Mouse (Mus musculus) layer of hippocampus, adult 9-11 months (tissue): Measurements from ENCODE around the gene Mex3d.

Source experiments
- DNase-seq: peaks from one replicate; pipeline ENCODE4 v3.0.0; 2022

Gene Mex3d

GRCm38 (mm10) chr10:80385811-80386734 is 1.4 kb downstream of the Mex3d start:
- DNase-seq = no peak

GRCm38 (mm10) chr10:80385310-80385709 is 2.1 kb downstream of the Mex3d start:
- no peak for DNase-seq

GRCm38 (mm10) chr10:80384709-80385108 is 2.8 kb downstream of the Mex3d start:
- DNase-seq = no peak

- DNase-seq = no peak
These were observed 3.3 kb downstream of the Mex3d start for GRCm38 (mm10) chr10:80384115-80384639.

GRCm38 (mm10) chr10:80383431-80383830 is 4.0 kb downstream of the Mex3d start:
- DNase-seq = no peak

- DNase-seq = no peak
These were observed 4.7 kb downstream of the Mex3d start for GRCm38 (mm10) chr10:80382641-80383365.

- no peak for DNase-seq
These were observed 9.7 kb downstream of the Mex3d start for GRCm38 (mm10) chr10:80377716-80378115.

- peak; percentile 91 for DNase-seq
These were observed 11.3 kb downstream of the Mex3d start for GRCm38 (mm10) chr10:80376160-80376559.

- DNase-seq = no peak
These were observed 13.4 kb downstream of the Mex3d start for GRCm38 (mm10) chr10:80374063-80374462.

- DNase-seq = peak; percentile 66
These were observed 14.8 kb downstream of the Mex3d start for GRCm38 (mm10) chr10:80372706-80373105.

- no peak for DNase-seq
These were observed 15.5 kb downstream of the Mex3d start for GRCm38 (mm10) chr10:80371983-80372382.

- peak; percentile 72 for DNase-seq
These were observed 16.0 kb downstream of the Mex3d start for GRCm38 (mm10) chr10:80371411-80371966.

GRCm38 (mm10) chr10:80369995-80370747 is 17.3 kb downstream of the Mex3d start:
- DNase-seq = no peak

GRCm38 (mm10) chr10:80368392-80368791 is 19.1 kb downstream of the Mex3d start:
- no peak for DNase-seq

GRCm38 (mm10) chr10:80367954-80368353 is 19.5 kb downstream of the Mex3d start:
- no peak for DNase-seq

GRCm38 (mm10) chr10:80365736-80366135 is 21.7 kb downstream of the Mex3d start:
- DNase-seq = no peak

GRCm38 (mm10) chr10:80363734-80364133 is 23.7 kb downstream of the Mex3d start:
- no peak for DNase-seq

- DNase-seq = no peak
These were observed 29.3 kb downstream of the Mex3d start for GRCm38 (mm10) chr10:80357994-80358639.

- peak; percentile 62 for DNase-seq
These were observed 30.1 kb downstream of the Mex3d start for GRCm38 (mm10) chr10:80357336-80357735.

- no peak for DNase-seq
These were observed 30.7 kb downstream of the Mex3d start for GRCm38 (mm10) chr10:80356737-80357136.

GRCm38 (mm10) chr10:80356001-80356682 is 31.3 kb downstream of the Mex3d start, which contains the start of gene Plk5:
TSS of gene Plk5 (plus strand) at chr10:80356459.
- no peak for DNase-seq
